Mouse (Mus musculus): ENCODE results near the gene AI661453. TPM values are rescaled to one million over a fixed set of nuclear protein-coding genes. Genes with fewer than 3 reads are reported as not detected.
"Not testable (repeated sequence)": the region's sequence is repeated elsewhere in the genome, so short reads cannot be mapped to it uniquely, and the experiment has no call there.

The AI661453 gene
- polyA plus RNA-seq, 1 experiment from 2014 or later, result 1.1 TPM

DNA sequence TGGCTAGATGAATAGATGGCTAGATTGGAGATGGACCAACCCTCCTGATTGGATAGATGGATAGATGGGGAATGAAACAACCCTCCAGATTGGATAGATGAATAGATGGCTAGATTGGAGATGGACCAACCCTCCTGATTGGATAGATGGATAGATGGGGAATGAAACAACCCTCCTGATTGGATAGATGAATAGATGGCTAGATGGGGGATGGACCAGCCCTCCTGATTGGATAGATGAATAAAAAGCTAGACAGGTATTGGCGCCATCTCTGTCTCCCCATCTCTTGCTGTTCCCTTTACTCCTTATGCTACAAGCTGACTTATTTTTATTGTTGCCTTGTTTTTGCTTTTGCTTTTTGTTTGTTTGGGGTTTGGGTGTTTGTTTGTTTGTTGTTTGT, 13.8 kb upstream of the AI661453 start:
- 68% methylated on average over 1 of the region's 1 CpGs for WGBS
- H3K4me3 ChIP-seq; DNase-seq (ENCODE audit: low spot score); H3K27ac ChIP-seq; H3K4me1 ChIP-seq; H3K36me3 ChIP-seq; H3K9me3 ChIP-seq: not testable (repeated sequence)
- 0 out of 2 replicates have a peak, but pooled peaks cover 14% of the 10 kb centered on the region for H3K27me3 ChIP-seq (ENCODE audit: insufficient read depth, poor library complexity, severe bottlenecking)

DNA sequence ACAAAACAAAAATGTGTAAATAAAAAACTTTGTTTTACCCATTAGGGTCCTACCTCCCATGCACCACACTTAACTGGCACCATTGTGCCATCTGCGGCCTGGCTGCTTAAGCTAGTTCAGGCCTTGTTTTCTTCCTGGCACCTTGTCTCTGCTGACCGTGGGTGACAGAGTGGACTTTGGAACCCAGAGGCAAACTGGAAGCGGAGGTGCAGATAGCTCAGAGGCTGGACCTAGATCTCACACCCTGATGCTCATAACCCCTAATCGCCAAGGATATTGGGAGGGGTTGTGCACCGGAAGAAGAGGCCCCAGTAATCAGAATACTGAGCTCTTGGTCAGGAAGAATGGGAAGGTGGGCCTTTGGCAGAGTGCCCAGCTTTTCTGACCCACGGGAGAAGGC, 12.2 kb upstream of the AI661453 start:
- WGBS, result 67% methylated on average over 6 of the region's 6 CpGs
- Histone ChIP-seq H3K36me3 (no peaks in the 10 kb centered on the region), H3K4me1 (peaks cover 23% of the 10 kb centered on the region), H3K4me3 (no peak overlapping the region), H3K9me3 (no peaks in the 10 kb centered on the region), H3K27me3 (ENCODE audit: insufficient read depth, poor library complexity, severe bottlenecking) (0 out of 2 replicates have a peak, but pooled peaks cover 14% of the 10 kb centered on the region), H3K27ac (no peak overlapping the region)
- DNase-seq (ENCODE audit: low spot score), result no peak

DNA sequence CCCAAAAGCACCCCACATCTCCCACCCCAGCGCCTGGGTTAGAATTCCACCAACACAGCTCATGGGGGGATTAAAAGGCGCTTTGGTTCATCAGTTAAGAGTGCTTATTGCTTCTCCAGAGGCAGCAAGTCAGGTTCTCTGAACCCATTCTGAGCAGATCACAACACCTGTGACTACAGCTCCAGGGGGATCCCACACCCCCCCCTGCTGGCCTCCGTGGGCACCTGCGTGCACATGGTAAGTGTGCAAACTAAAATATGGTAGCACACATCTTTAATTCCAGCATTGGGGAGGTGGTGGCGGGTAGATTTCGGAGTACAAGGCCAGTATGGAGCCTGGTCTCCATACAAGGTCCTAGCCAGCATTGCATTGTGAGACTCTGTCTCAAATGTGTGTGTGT, 9.1 kb upstream of the AI661453 start:
- DNase-seq (ENCODE audit: low spot score), result no peak
- H3K27me3 ChIP-seq (ENCODE audit: insufficient read depth, poor library complexity, severe bottlenecking), result 0 out of 2 replicates have a peak, but pooled peaks cover 7% of the 10 kb centered on the region
- H3K36me3 ChIP-seq, result no peaks in the 10 kb centered on the region
- H3K4me1 ChIP-seq, result peaks cover 26% of the 10 kb centered on the region
- no peak overlapping the region for H3K27ac ChIP-seq
- H3K4me3 ChIP-seq, result no peak overlapping the region
- 67% methylated on average over 6 of the region's 6 CpGs for whole genome bisulfite sequencing
- no peaks in the 10 kb centered on the region for H3K9me3 ChIP-seq

DNA sequence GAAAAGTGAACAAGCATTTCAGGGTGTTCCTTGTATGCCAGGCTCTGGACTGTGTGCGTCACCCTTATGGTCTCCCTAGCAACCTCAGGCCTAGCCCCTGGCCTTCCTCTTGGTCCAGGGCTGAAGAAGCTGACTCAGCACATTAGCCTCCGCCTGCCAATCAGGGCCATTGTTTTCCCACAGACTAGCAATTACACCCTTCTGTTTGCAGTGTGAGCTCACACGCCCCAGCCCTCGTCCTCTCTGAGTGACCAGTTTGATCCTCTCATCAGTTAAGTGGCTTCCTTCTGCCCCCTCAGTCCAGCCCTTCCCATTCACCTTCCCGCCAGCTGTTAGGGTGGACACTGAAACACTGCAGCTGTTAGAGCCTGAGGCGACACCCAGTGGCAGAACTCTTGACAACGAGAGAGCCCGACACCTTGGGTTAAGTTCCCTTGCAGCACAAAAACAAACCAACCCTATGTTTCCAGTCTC, 7.5 kb upstream of the AI661453 start:
- no peak for DNase-seq (ENCODE audit: low spot score)
- WGBS, result 10% methylated on average over 8 of the region's 8 CpGs
- no peaks in the 10 kb centered on the region for H3K9me3 ChIP-seq
- H3K4me1 ChIP-seq, result peaks cover 28% of the 10 kb centered on the region
- H3K27ac ChIP-seq, result 0 out of 2 replicates have a peak overlapping the region, but pooled peaks have one; percentile 30
- H3K27me3 ChIP-seq (ENCODE audit: insufficient read depth, poor library complexity, severe bottlenecking), result 0 out of 2 replicates have a peak, but pooled peaks cover 7% of the 10 kb centered on the region
- H3K36me3 ChIP-seq, result no peaks in the 10 kb centered on the region
- no peak overlapping the region; the same call in 1 of the 2 replicates for H3K4me3 ChIP-seq

DNA sequence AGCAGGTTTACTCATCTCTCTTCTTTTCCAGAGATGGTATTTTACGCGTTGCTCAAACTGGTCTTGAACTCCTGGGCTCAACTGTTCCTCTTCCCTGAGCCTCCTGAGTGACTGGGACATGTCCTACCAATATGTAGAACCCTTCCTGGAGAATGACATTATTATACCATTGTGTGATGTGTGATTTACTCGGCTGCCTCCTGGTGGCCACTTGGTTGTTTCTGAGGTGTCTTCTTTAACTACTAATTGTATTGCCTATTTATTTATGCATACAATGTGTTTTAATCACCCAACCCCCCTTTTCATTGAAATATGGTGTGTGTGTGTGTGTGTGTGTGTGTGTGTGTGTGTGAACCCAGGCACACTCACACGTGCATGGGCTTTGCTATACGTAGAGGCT, 5.6 kb upstream of the AI661453 start:
- no peak overlapping the region for H3K27ac ChIP-seq
- no peaks in the 10 kb centered on the region for H3K36me3 ChIP-seq
- H3K9me3 ChIP-seq, result no peaks in the 10 kb centered on the region
- 0 out of 2 replicates have a peak, but pooled peaks cover 7% of the 10 kb centered on the region for H3K27me3 ChIP-seq (ENCODE audit: insufficient read depth, poor library complexity, severe bottlenecking)
- peaks cover 19% of the 10 kb centered on the region for H3K4me1 ChIP-seq
- DNase-seq (ENCODE audit: low spot score), result no peak
- H3K4me3 ChIP-seq, result no peak overlapping the region
- 73% methylated on average over 5 of the region's 5 CpGs for WGBS

DNA sequence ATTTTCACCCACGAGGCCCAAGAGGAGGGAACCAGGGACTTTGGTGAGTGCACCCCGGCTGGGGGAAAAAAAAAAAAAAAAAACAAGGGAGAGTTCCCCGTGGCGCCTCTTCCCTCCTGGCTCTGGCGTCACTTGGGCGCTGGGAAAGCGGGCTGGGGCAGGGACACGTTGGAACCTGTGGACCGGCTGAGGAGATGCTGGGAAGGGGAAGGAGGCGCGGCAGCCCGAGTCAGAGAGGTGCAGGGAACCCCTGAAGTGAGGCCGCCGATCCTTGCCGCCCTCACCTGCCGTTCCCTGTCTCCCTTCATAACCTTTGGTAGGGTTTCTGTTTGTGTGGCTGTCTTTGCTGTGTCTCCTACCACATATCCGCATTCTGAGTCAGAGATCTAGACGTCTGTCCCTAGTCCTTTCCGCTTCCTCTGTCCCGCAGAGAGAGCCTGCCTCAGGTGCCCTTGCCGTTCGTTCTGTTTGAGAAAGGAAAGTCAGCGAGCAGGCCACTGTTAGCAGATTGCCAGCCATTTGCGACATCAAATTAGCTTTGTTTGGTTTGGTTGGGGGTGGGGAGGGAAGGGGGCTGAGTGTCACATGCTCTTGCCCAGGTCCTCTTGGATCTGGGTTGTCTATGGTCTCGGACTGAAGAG, 612 bp downstream of the AI661453 start, which contains the start of gene 1700001C19Rik:
Gene 1700001C19Rik, minus strand, starts transcription at position 470 of the 641 bp plus-strand sequence.
- Histone ChIP-seq H3K27ac (peak within 1 kb of the TSS; percentile 87), H3K36me3 (no peaks in the 10 kb centered on the region), H3K9me3 (no peaks in the 10 kb centered on the region), H3K4me3 (peak within 1 kb of the TSS; percentile 74), H3K27me3 (ENCODE audit: insufficient read depth, poor library complexity, severe bottlenecking) (peaks cover 23% of the 10 kb centered on the region), H3K4me1 (peaks cover 59% of the 10 kb centered on the region)
- DNase-seq (ENCODE audit: low spot score), result no peak
- 2% methylated on average over 25 of the region's 25 CpGs for WGBS

DNA sequence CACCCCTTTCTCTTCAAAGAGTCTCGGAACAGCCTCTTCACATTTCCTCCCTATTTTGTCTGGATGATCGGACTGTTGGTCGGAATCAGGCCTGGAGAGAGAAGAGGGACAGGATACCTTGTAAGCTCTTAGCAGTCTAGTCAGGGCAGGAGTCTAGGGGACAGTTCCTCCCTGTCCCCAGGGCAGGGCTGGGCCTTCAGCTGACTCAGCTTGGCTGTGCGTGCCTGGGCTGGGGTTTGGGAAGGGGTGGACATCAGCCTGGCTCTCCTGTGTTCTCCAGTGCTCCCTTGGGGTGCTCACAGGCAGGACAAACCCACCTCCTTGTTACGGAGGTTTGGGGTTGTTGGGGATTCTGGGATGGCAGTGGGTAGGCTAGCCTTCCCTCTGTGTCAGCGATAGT, 2.2 kb downstream of the AI661453 start:
- WGBS, result 60% methylated on average over 6 of the region's 6 CpGs
- Histone ChIP-seq H3K36me3 (no peaks in the 10 kb centered on the region), H3K27ac (peak overlapping the region; percentile 74; the same call in 1 of the 2 replicates), H3K4me3 (0 out of 2 replicates have a peak overlapping the region, but pooled peaks have one; percentile 74), H3K9me3 (no peaks in the 10 kb centered on the region), H3K4me1 (peaks cover 69% of the 10 kb centered on the region), H3K27me3 (ENCODE audit: insufficient read depth, poor library complexity, severe bottlenecking) (peaks cover 23% of the 10 kb centered on the region)
- no peak for DNase-seq (ENCODE audit: low spot score)

DNA sequence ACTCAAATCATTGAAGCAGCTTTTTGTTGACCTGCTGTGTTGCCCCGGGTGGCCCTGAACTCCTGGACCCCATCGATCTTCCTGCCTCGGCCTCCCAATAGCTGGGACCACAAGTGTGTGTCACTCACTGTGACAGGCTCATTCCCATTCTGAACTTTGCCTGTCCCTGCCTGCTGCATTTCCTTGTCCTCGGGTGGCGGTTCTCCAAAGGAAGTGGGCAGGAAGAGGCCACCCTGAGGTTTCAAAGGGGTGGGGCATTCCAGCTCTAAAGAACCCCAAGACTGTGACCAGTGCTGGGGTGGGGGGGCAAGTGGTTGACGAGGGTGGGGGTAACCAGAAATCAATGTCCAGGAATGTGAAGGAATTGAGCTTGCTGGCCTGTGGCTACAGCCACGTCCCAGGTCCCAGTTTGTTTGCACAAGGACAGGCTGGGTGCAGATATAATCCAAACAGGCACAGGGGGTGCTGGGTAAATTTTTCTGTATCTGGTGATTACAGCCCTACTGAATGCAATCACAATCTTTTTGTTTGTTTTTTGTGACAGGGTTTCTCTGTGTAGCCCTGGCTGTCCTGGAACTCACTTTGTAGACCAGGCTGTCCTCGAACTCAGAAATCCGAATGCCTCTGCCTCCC, 3.1 kb downstream of the AI661453 start:
- Histone ChIP-seq H3K4me3 (no peak overlapping the region), H3K9me3 (no peaks in the 10 kb centered on the region), H3K27ac (peak overlapping the region; percentile 88), H3K27me3 (ENCODE audit: insufficient read depth, poor library complexity, severe bottlenecking) (peaks cover 26% of the 10 kb centered on the region), H3K4me1 (peaks cover 78% of the 10 kb centered on the region), H3K36me3 (no peaks in the 10 kb centered on the region)
- 43% methylated on average over 9 of the region's 9 CpGs for WGBS
- DNase-seq (ENCODE audit: low spot score), result no peak

DNA sequence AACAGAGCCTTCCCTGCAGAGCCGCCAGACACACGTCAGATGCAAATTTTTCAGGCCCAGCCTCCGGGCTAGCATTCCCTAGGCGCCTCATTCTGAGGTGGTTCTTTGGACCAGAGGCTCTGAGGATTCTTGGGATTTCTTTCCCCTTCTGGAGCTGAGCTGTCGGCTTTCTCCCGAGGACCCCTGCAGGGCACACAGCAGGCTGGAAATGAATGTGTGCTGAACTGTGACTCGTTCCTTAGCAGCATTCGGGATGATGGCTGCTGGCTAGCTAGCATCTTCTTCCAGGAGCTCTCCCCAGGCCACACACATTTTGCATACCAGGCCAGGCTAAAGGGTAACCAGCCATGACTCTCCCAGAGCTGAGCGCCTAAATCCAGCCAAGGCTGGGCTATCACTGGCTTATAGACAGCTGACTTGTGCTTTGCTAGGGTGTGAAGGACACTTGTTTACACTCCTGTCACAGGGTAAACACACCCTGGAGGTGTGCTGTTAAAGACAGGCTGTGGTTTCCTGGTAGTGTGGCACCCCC, 4.0 kb downstream of the AI661453 start:
- peaks cover 87% of the 10 kb centered on the region for H3K4me1 ChIP-seq
- peaks cover 26% of the 10 kb centered on the region for H3K27me3 ChIP-seq (ENCODE audit: insufficient read depth, poor library complexity, severe bottlenecking)
- WGBS, result 10% methylated on average over 9 of the region's 9 CpGs
- H3K27ac ChIP-seq, result peak overlapping the region; percentile 88
- DNase-seq (ENCODE audit: low spot score), result no peak
- H3K4me3 ChIP-seq, result no peak overlapping the region; the same call in 1 of the 2 replicates
- no peaks in the 10 kb centered on the region for H3K9me3 ChIP-seq
- no peaks in the 10 kb centered on the region for H3K36me3 ChIP-seq

DNA sequence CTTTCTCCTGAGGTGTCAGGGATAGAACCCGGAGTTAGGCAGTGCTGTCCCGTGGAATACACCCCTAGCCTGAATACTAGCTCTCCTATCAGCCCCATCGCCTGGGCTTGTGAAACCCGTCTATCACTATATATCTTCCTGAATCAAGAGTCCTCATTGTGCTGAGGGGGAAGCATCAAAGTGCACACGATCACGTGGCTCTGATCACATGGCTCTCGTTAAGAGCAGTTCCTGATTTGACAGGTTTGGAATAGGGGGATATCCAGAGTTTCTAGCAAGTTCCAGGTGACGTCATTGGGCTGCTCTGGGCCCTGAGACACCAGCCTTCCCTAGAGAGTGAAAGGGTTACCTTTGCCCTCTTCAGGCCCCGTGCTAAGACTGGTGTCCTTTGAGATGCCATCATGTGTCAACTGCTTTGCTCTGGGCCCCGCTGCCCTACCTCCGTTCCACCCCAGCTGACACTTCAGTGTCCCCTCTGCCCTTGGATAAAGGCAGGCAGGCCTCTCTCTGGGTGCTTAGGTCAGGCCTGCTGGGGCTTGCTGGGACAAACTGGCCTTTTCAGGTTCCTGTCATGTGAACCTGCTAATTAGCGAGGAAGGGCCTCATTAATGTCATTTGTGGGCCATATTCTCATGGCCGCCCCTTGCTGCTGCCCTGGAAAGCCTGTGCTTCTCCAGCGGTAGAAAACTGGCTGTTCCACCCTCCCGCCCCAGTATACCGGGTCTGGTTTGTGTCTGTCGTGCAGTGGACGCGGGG, 5.1 kb downstream of the AI661453 start:
- H3K27me3 ChIP-seq (ENCODE audit: insufficient read depth, poor library complexity, severe bottlenecking), result peaks cover 24% of the 10 kb centered on the region
- H3K9me3 ChIP-seq, result no peaks in the 10 kb centered on the region
- peak overlapping the region; percentile 25; the same call in 1 of the 2 replicates for H3K4me3 ChIP-seq
- H3K36me3 ChIP-seq, result no peaks in the 10 kb centered on the region
- peaks cover 95% of the 10 kb centered on the region for H3K4me1 ChIP-seq
- WGBS, result 40% methylated on average over 19 of the region's 19 CpGs
- DNase-seq (ENCODE audit: low spot score), result no peak
- peak overlapping the region; percentile 88 for H3K27ac ChIP-seq

DNA sequence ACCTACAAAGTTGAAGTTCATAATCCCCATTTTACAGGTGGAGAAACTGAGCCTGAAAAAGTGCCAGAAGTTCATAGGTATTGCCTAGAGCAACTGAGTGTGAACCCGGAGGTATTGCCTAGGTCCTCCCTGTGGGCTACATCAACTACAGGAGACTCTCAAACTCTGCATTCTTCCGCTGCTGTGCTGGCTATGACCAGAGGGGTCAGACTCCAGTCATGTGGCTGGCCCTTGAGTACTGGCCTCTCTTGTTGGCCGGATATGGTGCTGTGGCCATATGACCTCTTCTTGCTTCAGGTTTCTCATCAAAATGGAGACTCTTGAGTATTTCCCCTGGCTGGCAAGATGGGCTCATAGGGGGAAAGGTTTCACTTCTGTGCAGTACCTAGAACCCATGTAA, 5.9 kb downstream of the AI661453 start:
- 72% methylated on average over 3 of the region's 3 CpGs for whole genome bisulfite sequencing

DNA sequence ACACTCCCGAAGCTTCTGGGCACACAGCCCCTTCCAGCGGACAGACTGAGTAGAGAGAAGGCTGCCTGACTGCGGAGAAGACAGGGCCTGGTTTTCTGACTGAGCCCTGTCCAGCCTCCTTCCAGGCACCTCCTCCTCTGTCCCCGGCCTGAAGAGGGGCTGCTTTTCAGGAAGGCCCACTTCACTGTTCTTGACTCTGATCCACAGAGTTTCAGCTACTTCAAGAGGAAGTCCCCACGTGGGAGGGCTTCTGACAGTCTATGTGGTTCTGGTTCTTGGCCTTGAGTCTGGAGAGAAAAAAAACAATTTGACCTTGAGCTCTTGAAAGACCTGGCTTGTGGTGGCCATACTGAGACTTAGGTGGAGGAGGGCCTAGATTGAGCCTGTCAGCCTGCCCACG, 7.7 kb downstream of the AI661453 start:
- Histone ChIP-seq H3K36me3 (no peaks in the 10 kb centered on the region), H3K27ac (peak overlapping the region; percentile 76), H3K4me1 (peaks cover 91% of the 10 kb centered on the region)

More for the DNA sequence above, 5.9 kb downstream of the AI661453 start:
- DNase-seq (ENCODE audit: low spot score), result no peak
- Histone ChIP-seq H3K9me3 (no peaks in the 10 kb centered on the region), H3K4me1 (peaks cover 92% of the 10 kb centered on the region), H3K36me3 (no peaks in the 10 kb centered on the region), H3K4me3 (no peak overlapping the region), H3K27ac (peak overlapping the region; percentile 88), H3K27me3 (ENCODE audit: insufficient read depth, poor library complexity, severe bottlenecking) (peaks cover 16% of the 10 kb centered on the region)

More for the DNA sequence above, 7.7 kb downstream of the AI661453 start:
- Histone ChIP-seq H3K27me3 (ENCODE audit: insufficient read depth, poor library complexity, severe bottlenecking) (0 out of 2 replicates have a peak, but pooled peaks cover 3% of the 10 kb centered on the region), H3K9me3 (no peaks in the 10 kb centered on the region), H3K4me3 (no peak overlapping the region)
- 49% methylated on average over 6 of the region's 6 CpGs for WGBS
- DNase-seq (ENCODE audit: low spot score), result no peak
